Mouse (Mus musculus): ENCODE measurements around the gene Cinp. TPM values are rescaled to one million over a fixed set of nuclear protein-coding genes. Genes with fewer than 3 reads are reported as not detected.
"Not testable (repeated sequence)": the region's sequence is repeated elsewhere in the genome, so short reads cannot be mapped to it uniquely, and the experiment has no call there.

Cinp gene
- polyA plus RNA-seq, 1 experiment from 2014 or later = 91.0 TPM

DNA sequence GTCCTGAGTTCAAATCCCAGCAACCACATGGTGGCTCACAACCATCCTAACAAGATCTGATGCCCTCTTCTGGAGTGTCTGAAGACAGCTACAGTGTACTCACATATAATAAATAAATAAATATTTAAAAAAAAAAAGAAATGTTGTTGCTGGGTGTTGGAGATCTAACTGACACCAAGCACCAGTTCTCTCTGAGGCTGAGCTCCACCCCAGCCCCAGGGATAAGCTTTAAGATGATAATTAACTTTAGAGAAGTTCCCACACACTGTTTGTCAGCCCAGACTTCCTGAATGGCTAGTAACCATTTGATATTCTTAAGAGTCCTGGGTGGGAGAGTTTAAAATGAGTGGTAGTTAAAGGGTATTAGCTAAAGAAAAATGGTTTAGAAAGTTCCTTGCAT, 28.7 kb downstream of the Cinp start:
- Histone ChIP-seq H3K27ac (no peak overlapping the region), H3K4me3 (replicated peaks) (no peak overlapping the region), H3K9ac (no peak overlapping the region), H3K4me1 (replicated peaks) (peaks cover 39% of the 10 kb centered on the region), H3K4me2 (no peak overlapping the region), H3K9me3 (replicated peaks) (no peaks in the 10 kb centered on the region), H3K27me3 (no peaks in the 10 kb centered on the region), H3K36me3 (peaks cover 20% of the 10 kb centered on the region)
- DNase-seq (no peak), ATAC-seq (ENCODE audit: low read depth) (no peak)

GRCm38 (mm10) chr12:110858681-110859080, 30.3 kb downstream of the Cinp start:
- H3K4me2 ChIP-seq; H3K27ac ChIP-seq; H3K9ac ChIP-seq; ATAC-seq (ENCODE audit: low read depth); H3K4me3 ChIP-seq (replicated peaks); DNase-seq; H3K9me3 ChIP-seq (replicated peaks); H3K27me3 ChIP-seq: not testable (repeated sequence)
- Histone ChIP-seq H3K4me1 (replicated peaks) (peaks cover 33% of the 10 kb centered on the region), H3K36me3 (peaks cover 20% of the 10 kb centered on the region)
- WGBS (ENCODE audit: insufficient replicate concordance) = 89% methylated on average over 15 of the region's 15 CpGs

DNA sequence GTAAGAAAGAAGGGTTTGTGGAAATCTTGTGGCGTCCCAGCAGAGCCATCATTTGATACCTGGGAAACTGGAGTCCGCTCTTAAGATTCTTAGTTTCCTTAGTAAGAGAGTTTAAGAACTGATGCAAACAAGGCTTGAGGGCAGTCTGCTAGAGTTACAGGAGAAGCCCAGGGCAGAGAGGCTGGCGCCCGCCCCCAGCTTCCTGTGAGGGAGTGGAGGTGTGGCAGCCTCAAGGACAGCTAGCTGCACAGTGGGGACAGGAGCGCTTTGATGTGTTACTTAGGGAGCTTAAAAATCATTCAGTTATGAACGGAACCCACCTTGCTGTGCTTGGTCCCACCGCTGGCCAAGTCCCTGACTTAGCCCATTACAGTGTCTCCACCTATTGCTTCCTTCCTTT, 31.7 kb downstream of the Cinp start:
- Histone ChIP-seq H3K9ac (no peak overlapping the region), H3K27me3 (no peaks in the 10 kb centered on the region), H3K27ac (no peak overlapping the region), H3K36me3 (peaks cover 17% of the 10 kb centered on the region), H3K9me3 (replicated peaks) (no peaks in the 10 kb centered on the region), H3K4me2 (no peak overlapping the region), H3K4me1 (replicated peaks) (peaks cover 44% of the 10 kb centered on the region), H3K4me3 (replicated peaks) (no peak overlapping the region)
- DNase-seq = no peak
- ATAC-seq (ENCODE audit: low read depth) = no peak
- 56% methylated on average over 7 of the region's 7 CpGs for WGBS (ENCODE audit: insufficient replicate concordance)

DNA sequence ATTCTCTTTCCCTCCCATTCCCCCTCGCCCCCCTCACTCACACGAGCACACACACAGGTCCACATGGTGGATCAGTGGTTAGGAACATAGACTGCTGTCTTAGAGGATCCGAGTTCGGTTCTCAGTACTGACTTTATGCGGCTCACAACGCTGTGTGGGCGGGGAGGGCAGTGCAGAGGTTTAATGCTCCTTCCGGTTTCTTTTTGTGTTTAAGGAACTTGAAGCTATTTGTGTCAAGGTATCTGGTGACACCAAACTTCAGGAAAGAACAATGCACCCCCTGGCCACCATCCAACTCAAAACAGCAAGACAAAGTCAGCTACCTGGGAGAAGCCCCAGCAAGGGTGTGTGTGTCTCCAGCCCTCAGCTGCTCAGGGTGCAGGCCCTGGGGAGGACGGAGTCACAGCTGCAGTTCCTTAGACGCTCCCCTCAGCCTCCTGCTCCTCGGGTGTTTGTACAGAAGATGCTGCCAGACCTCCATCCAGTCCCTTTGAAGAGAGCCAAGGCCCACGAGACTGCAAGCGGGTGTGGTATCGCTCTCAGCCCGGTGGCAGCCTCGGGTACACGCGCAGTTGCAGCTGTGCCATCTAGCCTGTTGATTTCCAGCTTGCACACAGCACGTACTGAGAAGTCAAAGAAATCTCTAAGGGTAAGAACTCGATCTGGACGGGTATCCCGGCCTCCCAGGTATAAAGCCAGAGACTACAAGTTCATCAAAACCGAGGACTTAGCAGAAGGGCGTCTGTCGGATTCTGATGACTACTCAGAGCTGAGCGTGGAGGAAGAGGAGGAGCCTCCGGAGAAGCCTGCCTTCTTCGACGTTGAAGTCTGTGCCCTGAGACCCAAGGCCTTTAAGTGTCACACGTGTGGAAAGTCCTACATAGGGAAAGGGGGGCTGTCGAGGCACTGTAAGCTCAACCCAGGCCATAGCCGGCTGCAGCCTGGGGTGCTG, 33.9 kb downstream of the Cinp start:
- ATAC-seq (ENCODE audit: low read depth) = no peak
- 72% methylated on average over 32 of the region's 32 CpGs for WGBS (ENCODE audit: insufficient replicate concordance)

GRCm38 (mm10) chr12:110851923-110852322, 37.0 kb downstream of the Cinp start:
- no peak for DNase-seq
- Histone ChIP-seq H3K4me2 (peak overlapping the region; percentile 81), H3K36me3 (peaks cover 6% of the 10 kb centered on the region; the same call in 1 of the 2 replicates), H3K27ac (peak overlapping the region; percentile 82; the same call in 1 of the 2 replicates), H3K4me1 (replicated peaks) (peaks cover 56% of the 10 kb centered on the region), H3K27me3 (no peaks in the 10 kb centered on the region), H3K9me3 (replicated peaks) (no peaks in the 10 kb centered on the region), H3K4me3 (replicated peaks) (no peak overlapping the region), H3K9ac (peak overlapping the region; percentile 88; the same call in 1 of the 2 replicates)
- ATAC-seq (ENCODE audit: low read depth) = no peak
- WGBS (ENCODE audit: insufficient replicate concordance) = 22% methylated on average over 1 of the region's 1 CpGs

More for the DNA sequence above, 33.9 kb downstream of the Cinp start:
- H3K4me2 ChIP-seq = no peak overlapping the region
- no peak for DNase-seq
- H3K4me3 ChIP-seq (replicated peaks) = no peak overlapping the region
- H3K9ac ChIP-seq = peak overlapping the region; percentile 17; the same call in 1 of the 2 replicates
- H3K9me3 ChIP-seq (replicated peaks) = no peaks in the 10 kb centered on the region
- H3K4me1 ChIP-seq (replicated peaks) = peaks cover 65% of the 10 kb centered on the region
- H3K27ac ChIP-seq = no peak overlapping the region
- H3K27me3 ChIP-seq = no peaks in the 10 kb centered on the region
- peaks cover 10% of the 10 kb centered on the region; the same call in 1 of the 2 replicates for H3K36me3 ChIP-seq

GRCm38 (mm10) chr12:110851414-110851813, 37.5 kb downstream of the Cinp start:
- Histone ChIP-seq H3K4me1 (replicated peaks) (peaks cover 52% of the 10 kb centered on the region), H3K27ac (peak overlapping the region; percentile 82)
- 12% methylated on average over 12 of the region's 12 CpGs for WGBS (ENCODE audit: insufficient replicate concordance)

DNA sequence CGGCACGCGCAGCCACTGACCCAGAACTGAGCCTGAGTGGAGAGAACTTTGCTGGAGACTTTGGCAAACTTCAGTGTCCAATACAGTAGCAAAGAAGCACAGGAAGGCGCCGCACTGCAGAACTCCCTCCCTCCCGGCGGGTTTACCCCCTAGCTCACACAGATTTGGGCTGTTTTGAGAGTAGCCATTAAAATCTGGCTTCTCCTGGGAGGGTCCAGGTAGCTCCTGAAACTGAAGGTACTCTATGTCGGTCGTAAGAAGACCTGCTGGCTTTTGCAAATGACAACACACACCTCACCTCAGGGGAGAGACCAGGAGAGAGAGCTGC, 38.1 kb downstream of the Cinp start:
- DNase-seq = no peak
- Histone ChIP-seq H3K36me3 (peaks cover 6% of the 10 kb centered on the region; the same call in 1 of the 2 replicates), H3K9me3 (replicated peaks) (no peaks in the 10 kb centered on the region), H3K27me3 (no peaks in the 10 kb centered on the region), H3K4me1 (replicated peaks) (peaks cover 53% of the 10 kb centered on the region), H3K4me3 (replicated peaks) (peak overlapping the region; percentile 83), H3K27ac (peak overlapping the region; percentile 82), H3K9ac (peak overlapping the region; percentile 88), H3K4me2 (peak overlapping the region; percentile 81)
- ATAC-seq (ENCODE audit: low read depth) = peak; percentile 7; the same call in 1 of the 2 replicates
- 9% methylated on average over 9 of the region's 9 CpGs for WGBS (ENCODE audit: insufficient replicate concordance)

More at GRCm38 (mm10) chr12:110851414-110851813, 37.5 kb downstream of the Cinp start:
- peak overlapping the region; percentile 81 for H3K4me2 ChIP-seq
- peaks cover 6% of the 10 kb centered on the region; the same call in 1 of the 2 replicates for H3K36me3 ChIP-seq
- ATAC-seq (ENCODE audit: low read depth) (peak; percentile 78), DNase-seq (peak; percentile 53)
- no peaks in the 10 kb centered on the region for H3K27me3 ChIP-seq
- peak overlapping the region; percentile 83 for H3K4me3 ChIP-seq (replicated peaks)
- H3K9ac ChIP-seq = peak overlapping the region; percentile 88
- H3K9me3 ChIP-seq (replicated peaks) = no peaks in the 10 kb centered on the region

- peaks cover 53% of the 10 kb centered on the region for H3K4me1 ChIP-seq (replicated peaks)
- no peaks in the 10 kb centered on the region for H3K9me3 ChIP-seq (replicated peaks)
- WGBS (ENCODE audit: insufficient replicate concordance) = under 1% methylated on average over 89 of the region's 89 CpGs
- DNase-seq (peak; percentile 72), ATAC-seq (ENCODE audit: low read depth) (peak; percentile 64)
- peak within 1 kb of the TSS; percentile 88 for H3K9ac ChIP-seq
- peak within 1 kb of the TSS; percentile 82 for H3K27ac ChIP-seq
- no peaks in the 10 kb centered on the region for H3K27me3 ChIP-seq
- H3K4me3 ChIP-seq (replicated peaks) = peak within 1 kb of the TSS; percentile 83
- no peaks in the 10 kb centered on the region for H3K36me3 ChIP-seq
- peak within 1 kb of the TSS; percentile 81 for H3K4me2 ChIP-seq
Observed at GRCm38 (mm10) chr12:110850010-110850928, 38.7 kb downstream of the Cinp start, which contains the start of gene Zfp839. Gene Zfp839 (plus strand): TSS chr12:110850253.

DNA sequence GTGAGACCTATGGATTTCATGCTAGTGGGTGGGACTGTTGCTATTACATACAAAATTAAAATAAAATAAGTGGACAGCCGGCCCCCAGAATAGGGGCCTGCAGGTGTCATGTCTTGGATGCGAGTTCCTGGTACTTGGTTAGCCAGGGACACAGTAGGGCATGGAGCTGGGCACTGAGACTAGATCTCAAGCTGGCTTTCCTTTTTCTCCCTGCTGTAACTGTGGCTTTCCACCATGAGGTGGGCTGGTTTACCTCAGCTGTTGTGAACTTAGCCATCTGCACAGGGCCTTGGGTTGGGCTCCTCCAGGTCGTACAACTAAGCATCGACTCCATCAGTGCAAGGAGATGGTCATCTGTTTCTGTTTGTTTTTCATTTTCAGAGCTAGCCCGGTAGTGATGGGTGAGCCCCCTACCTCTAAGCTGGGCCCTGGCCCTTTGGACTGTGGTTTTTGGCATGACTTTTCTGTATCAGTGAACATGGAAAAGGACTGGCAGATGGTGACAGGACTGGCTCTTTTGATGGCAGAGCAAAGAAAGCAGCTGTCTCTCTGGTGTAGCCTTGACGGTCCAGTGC, 42.7 kb downstream of the Cinp start:
- peak overlapping the region; percentile 94 for H3K4me2 ChIP-seq
- peak overlapping the region; percentile 70 for H3K4me3 ChIP-seq (replicated peaks)
- no peaks in the 10 kb centered on the region for H3K9me3 ChIP-seq (replicated peaks)
- ATAC-seq (ENCODE audit: low read depth) (no peak), DNase-seq (no peak)
- peak overlapping the region; percentile 73 for H3K9ac ChIP-seq
- no peaks in the 10 kb centered on the region for H3K27me3 ChIP-seq
- H3K4me1 ChIP-seq (replicated peaks) = peaks cover 51% of the 10 kb centered on the region
- peak overlapping the region; percentile 62; the same call in 1 of the 2 replicates for H3K27ac ChIP-seq
- H3K36me3 ChIP-seq = no peaks in the 10 kb centered on the region
- WGBS (ENCODE audit: insufficient replicate concordance) = 74% methylated on average over 6 of the region's 6 CpGs

DNA sequence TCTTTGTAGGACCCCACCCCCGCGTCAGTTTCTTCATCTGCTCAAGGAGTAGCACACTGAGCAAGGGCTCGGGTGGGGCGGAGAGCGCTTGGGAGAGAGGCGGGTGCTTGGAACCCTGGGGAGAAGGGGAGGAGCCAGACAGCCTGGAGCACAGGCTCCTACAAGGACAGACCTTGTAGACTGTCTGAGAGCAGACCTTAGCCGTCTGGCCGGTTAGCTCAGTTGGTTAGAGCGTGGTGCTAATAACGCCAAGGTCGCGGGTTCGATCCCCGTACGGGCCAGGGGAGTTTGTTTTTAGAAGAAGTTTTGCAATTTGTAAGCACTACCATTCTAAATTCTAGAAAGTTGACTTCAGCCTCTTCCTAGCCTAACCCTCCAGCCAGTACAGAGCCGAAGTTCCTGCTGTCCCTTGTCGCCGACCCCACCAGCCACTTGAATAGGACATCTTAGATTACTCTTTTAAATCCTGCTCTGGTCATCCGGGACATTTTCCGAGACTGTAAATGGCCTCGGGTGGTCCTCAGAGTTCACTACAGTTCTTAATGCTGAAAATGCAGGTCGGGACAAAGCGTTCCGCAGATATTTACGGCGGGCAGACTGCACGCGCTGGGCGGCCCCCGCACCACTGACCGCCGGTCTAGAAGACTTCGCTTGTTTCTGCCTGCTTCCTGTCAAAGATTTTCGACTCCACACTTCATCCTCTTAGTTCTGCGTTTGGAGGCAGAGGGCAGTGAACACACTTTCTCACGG, 43.6 kb downstream of the Cinp start:
- H3K27ac ChIP-seq = peak overlapping the region; percentile 85
- no peaks in the 10 kb centered on the region for H3K9me3 ChIP-seq (replicated peaks)
- under 1% methylated on average over 36 of the region's 36 CpGs for WGBS (ENCODE audit: insufficient replicate concordance)
- H3K36me3 ChIP-seq = no peaks in the 10 kb centered on the region
- peak overlapping the region; percentile 94 for H3K4me2 ChIP-seq
- H3K4me3 ChIP-seq (replicated peaks) = peak overlapping the region; percentile 70
- DNase-seq = peak; percentile 96
- H3K4me1 ChIP-seq (replicated peaks) = peaks cover 44% of the 10 kb centered on the region
- H3K9ac ChIP-seq = peak overlapping the region; percentile 78
- peak; percentile 93 for ATAC-seq (ENCODE audit: low read depth)
- H3K27me3 ChIP-seq = no peaks in the 10 kb centered on the region

All from liver, embryonic 13.5 days (tissue).